In genomic region chr7:16239554-16239997, GRCm38 (mm10) we compare ENCODE assay signal across 10 mouse cellular contexts. TPM values are rescaled to one million over a fixed set of nuclear protein-coding genes. Genes with fewer than 3 reads are reported as not detected.
DNase-seq lines count a peak whose midpoint lies in the region; ATAC-seq lines count a peak whose summit lies in the region.
"Had no signal": no experiment of that assay in that cellular context is flagged by ENCODE, and none has a peak within 500 bp of the region (broad histone marks: within the 10 kb centered on the region; RNA-seq: fewer than 3 reads in every experiment).

No protein-coding gene starts in this region.

- no peak overlapping the region for H3K4me2 ChIP-seq in embryonic facial prominence, embryonic 11.5 days (ENCODE audit: low read depth, low read length)
- no peak overlapping the region for H3K4me2 ChIP-seq in forebrain, embryonic 11.5 days (ENCODE audit: low read depth, low read length, severe bottlenecking)
- H3K4me2 ChIP-seq: embryonic facial prominence, embryonic 13.5 days; limb, embryonic 12.5 days had no signal

- no peaks in the 10 kb centered on the region for H3K27me3 ChIP-seq in embryonic facial prominence, embryonic 11.5 days (ENCODE audit: control insufficient read depth, insufficient read depth, low read length)
- H3K27me3 ChIP-seq in embryonic facial prominence, embryonic 10.5 days (replicated peaks; ENCODE audit: low read depth, poor library complexity, severe bottlenecking): no peaks in the 10 kb centered on the region
- H3K27me3 ChIP-seq in forebrain, embryonic 11.5 days (ENCODE audit: control insufficient read depth, insufficient read depth, low read length): no peaks in the 10 kb centered on the region
- H3K27me3 ChIP-seq: embryonic facial prominence, embryonic 13.5 days; limb, embryonic 12.5 days had no signal

- ATAC-seq in embryonic facial prominence, embryonic 11.5 days (replicated peaks; ENCODE audit: insufficient number of reproducible peaks, low FRiP score, low TSS enrichment, low read depth): no peak
- ATAC-seq in neutrophil, adult 5-6 weeks (ENCODE audit: extremely low read depth, insufficient number of reproducible peaks, low FRiP score, poor library complexity, severe bottlenecking): peak; percentile 62
- no peak for ATAC-seq in forebrain, embryonic 11.5 days (replicated peaks; ENCODE audit: low FRiP score)

- no peaks in the 10 kb centered on the region for H3K9me3 ChIP-seq in embryonic facial prominence, embryonic 11.5 days (replicated peaks; ENCODE audit: control insufficient read depth, low read length)
- no peaks in the 10 kb centered on the region for H3K9me3 ChIP-seq in embryonic facial prominence, embryonic 10.5 days
- H3K9me3 ChIP-seq in forebrain, embryonic 11.5 days (ENCODE audit: control insufficient read depth, low read length): no peaks in the 10 kb centered on the region
- H3K9me3 ChIP-seq: embryonic facial prominence, embryonic 13.5 days; limb, embryonic 12.5 days had no signal

- no peak overlapping the region for H3K27ac ChIP-seq in embryonic facial prominence, embryonic 11.5 days (replicated peaks; ENCODE audit: low read depth, low read length)
- H3K27ac ChIP-seq in embryonic facial prominence, embryonic 10.5 days (replicated peaks): no peak overlapping the region
- H3K27ac ChIP-seq in forebrain, embryonic 11.5 days (ENCODE audit: low read depth, low read length): no peak overlapping the region
- H3K27ac ChIP-seq: embryonic facial prominence, embryonic 13.5 days; limb, embryonic 12.5 days had no signal

- H3K9ac ChIP-seq in embryonic facial prominence, embryonic 11.5 days (replicated peaks; ENCODE audit: low read length): no peak overlapping the region
- H3K9ac ChIP-seq in forebrain, embryonic 11.5 days (ENCODE audit: low read length): no peak overlapping the region
- H3K9ac ChIP-seq: embryonic facial prominence, embryonic 13.5 days; limb, embryonic 12.5 days had no signal

- no peaks in the 10 kb centered on the region for H3K36me3 ChIP-seq in embryonic facial prominence, embryonic 11.5 days (replicated peaks; ENCODE audit: control insufficient read depth, insufficient read depth, low read depth, low read length)
- H3K36me3 ChIP-seq in embryonic facial prominence, embryonic 10.5 days (replicated peaks): no peaks in the 10 kb centered on the region
- H3K36me3 ChIP-seq in forebrain, embryonic 11.5 days (ENCODE audit: control insufficient read depth, insufficient read depth, low read length): no peaks in the 10 kb centered on the region
- H3K36me3 ChIP-seq: embryonic facial prominence, embryonic 13.5 days; limb, embryonic 12.5 days had no signal

- intact Hi-C loops in heart, postnatal 36 days (cut with DNase I): no loop called here
- intact Hi-C loops in left cerebral cortex, postnatal 36 days (cut with DNase I): no loop called here

- H3K4me3 ChIP-seq in embryonic facial prominence, embryonic 11.5 days (ENCODE audit: low read depth, low read length): no peak overlapping the region
- no peak overlapping the region for H3K4me3 ChIP-seq in embryonic facial prominence, embryonic 10.5 days
- H3K4me3 ChIP-seq in forebrain, embryonic 11.5 days (ENCODE audit: low read depth, low read length): no peak overlapping the region
- H3K4me3 ChIP-seq: embryonic facial prominence, embryonic 13.5 days; limb, embryonic 12.5 days had no signal

- no peaks in the 10 kb centered on the region for H3K4me1 ChIP-seq in embryonic facial prominence, embryonic 11.5 days (ENCODE audit: control insufficient read depth, insufficient read depth, low read length)
- 0 out of 2 replicates have a peak, but pooled peaks cover 3% of the 10 kb centered on the region for H3K4me1 ChIP-seq in embryonic facial prominence, embryonic 10.5 days
- H3K4me1 ChIP-seq in forebrain, embryonic 11.5 days (replicated peaks; ENCODE audit: control insufficient read depth, insufficient read depth, low read length): no peaks in the 10 kb centered on the region
- H3K4me1 ChIP-seq: limb, embryonic 12.5 days had no signal

- peak; percentile 12 for DNase-seq in embryonic facial prominence, embryonic 11.5 days (ENCODE audit: low spot score)
- DNase-seq in embryonic facial prominence, embryonic 10.5 days (ENCODE audit: low spot score): no peak
- DNase-seq in cerebellum, postnatal 36 days: peak; percentile 58 to 62
- peak; percentile 32 to 54 for DNase-seq in heart, postnatal 36 days
- DNase-seq in testis, postnatal 10 days (ENCODE audit: low spot score): no peak
- no peak for DNase-seq in left cerebral cortex, postnatal 36 days (ENCODE audit: low spot score in 2 of 2)
- DNase-seq in forebrain, embryonic 11.5 days (ENCODE audit: low spot score): no peak

- 52% methylated on average over 9 of the region's 9 CpGs for WGBS in embryonic facial prominence, embryonic 11.5 days
- 64% methylated on average over 9 of the region's 9 CpGs for WGBS in embryonic facial prominence, embryonic 10.5 days
- 83% methylated on average over 9 of the region's 9 CpGs for WGBS in forebrain, embryonic 11.5 days

RNA-seq across cellular contexts. Expression of gene C5ar2, which starts 4.4 kb away (rescaled TPM):
- 0.14 TPM in 1 of 2 replicates, not detected in the other for polyA plus RNA-seq in embryonic facial prominence, embryonic 11.5 days (2014; fragmentation: Nextera tagmentation; extraction: Ambion mirVana)
- polyA plus RNA-seq in embryonic facial prominence, embryonic 10.5 days (2016; fragmentation: Nextera tagmentation; extraction: Ambion mirVana): 0.05 and 0.09 TPM in 2 replicates
- total RNA-seq in heart, postnatal 36 days (2021): 1 to 10 TPM; 1.2 to 1.7 TPM
- 74.4 and 76.5 TPM in 2 replicates for total RNA-seq in neutrophil, adult 5-6 weeks (2017)
- total RNA-seq in left cerebral cortex, postnatal 36 days (2021): under 1 TPM; 0.61 to 0.74 TPM
- 0.12 and 0.25 TPM in 2 replicates for polyA plus RNA-seq in forebrain, embryonic 11.5 days (2014; fragmentation: Nextera tagmentation; extraction: Ambion mirVana)
- polyA plus RNA-seq: limb, embryonic 12.5 days had no signal

RNA-seq across cellular contexts. Expression of gene Dhx34, which starts 17.7 kb away (rescaled TPM):
- polyA plus RNA-seq in embryonic facial prominence, embryonic 11.5 days (2014; fragmentation: Nextera tagmentation; extraction: Ambion mirVana): 6.6 and 9.9 TPM in 2 replicates
- 19.0 and 20.1 TPM in 2 replicates for polyA plus RNA-seq in embryonic facial prominence, embryonic 10.5 days (2016; fragmentation: Nextera tagmentation; extraction: Ambion mirVana)
- 1 to 10 TPM; 7.9 to 8.7 TPM for total RNA-seq in heart, postnatal 36 days (2021)
- 12.5 and 12.9 TPM in 2 replicates for total RNA-seq in neutrophil, adult 5-6 weeks (2017)
- total RNA-seq in left cerebral cortex, postnatal 36 days (2021): 10 to 100 TPM; 11.2 to 13.1 TPM
- 14.3 and 16.4 TPM in 2 replicates for polyA plus RNA-seq in forebrain, embryonic 11.5 days (2014; fragmentation: Nextera tagmentation; extraction: Ambion mirVana)

RNA-seq across cellular contexts. Expression of gene C5ar1, which starts 19.8 kb away (rescaled TPM):
- polyA plus RNA-seq in embryonic facial prominence, embryonic 11.5 days (2014; fragmentation: Nextera tagmentation; extraction: Ambion mirVana): 0.71 and 1.00 TPM in 2 replicates
- 0.54 and 0.64 TPM in 2 replicates for polyA plus RNA-seq in embryonic facial prominence, embryonic 10.5 days (2016; fragmentation: Nextera tagmentation; extraction: Ambion mirVana)
- 1 to 10 TPM; 6.4 to 7.8 TPM for total RNA-seq in heart, postnatal 36 days (2021)
- 119 and 133 TPM in 2 replicates for total RNA-seq in neutrophil, adult 5-6 weeks (2017)
- total RNA-seq in left cerebral cortex, postnatal 36 days (2021): 1 to 10 TPM in 1 of 2 experiments, under 1 TPM in 1; 0.54 to 2.5 TPM
- polyA plus RNA-seq in forebrain, embryonic 11.5 days (2014; fragmentation: Nextera tagmentation; extraction: Ambion mirVana): 0.76 and 1.1 TPM in 2 replicates

RNA-seq across cellular contexts. Expression of gene Inafm1, which starts 33.8 kb away (rescaled TPM):
- 9.3 TPM in 2 replicates for polyA plus RNA-seq in embryonic facial prominence, embryonic 11.5 days (2014; fragmentation: Nextera tagmentation; extraction: Ambion mirVana)
- polyA plus RNA-seq in embryonic facial prominence, embryonic 10.5 days (2016; fragmentation: Nextera tagmentation; extraction: Ambion mirVana): 5.9 and 9.1 TPM in 2 replicates
- total RNA-seq in heart, postnatal 36 days (2021): 10 to 100 TPM; 17.0 to 17.8 TPM
- 10.1 and 13.2 TPM in 2 replicates for total RNA-seq in neutrophil, adult 5-6 weeks (2017)
- total RNA-seq in left cerebral cortex, postnatal 36 days (2021): 10 to 100 TPM; 32.1 to 33.5 TPM
- polyA plus RNA-seq in forebrain, embryonic 11.5 days (2014; fragmentation: Nextera tagmentation; extraction: Ambion mirVana): 10.9 and 11.6 TPM in 2 replicates

RNA-seq across cellular contexts. Expression of gene Ccdc9, which starts 47.0 kb away (rescaled TPM):
- 16.2 and 16.7 TPM in 2 replicates for polyA plus RNA-seq in embryonic facial prominence, embryonic 11.5 days (2014; fragmentation: Nextera tagmentation; extraction: Ambion mirVana)
- 27.1 and 27.5 TPM in 2 replicates for polyA plus RNA-seq in embryonic facial prominence, embryonic 10.5 days (2016; fragmentation: Nextera tagmentation; extraction: Ambion mirVana)
- 10 to 100 TPM; 34.6 to 36.9 TPM for total RNA-seq in heart, postnatal 36 days (2021)
- total RNA-seq in neutrophil, adult 5-6 weeks (2017): 143 and 164 TPM in 2 replicates
- 10 to 100 TPM; 75.4 to 87.2 TPM for total RNA-seq in left cerebral cortex, postnatal 36 days (2021)
- 22.3 and 32.2 TPM in 2 replicates for polyA plus RNA-seq in forebrain, embryonic 11.5 days (2014; fragmentation: Nextera tagmentation; extraction: Ambion mirVana)

Comparison
In these comparisons a context has a peak if more than half of its experiments do, and no peak if none do; other contexts are left out.
1. DNase-seq: peak in embryonic facial prominence, embryonic 11.5 days (single experiment), cerebellum, postnatal 36 days (2 of 2) and heart, postnatal 36 days (2 of 2); none in embryonic facial prominence, embryonic 10.5 days (single experiment), testis, postnatal 10 days (single experiment), left cerebral cortex, postnatal 36 days (0 of 2) and forebrain, embryonic 11.5 days (single experiment).
2. RNA of gene C5ar2, which starts 4.4 kb away (total RNA-seq): 74.4 to 76.5 TPM in neutrophil, adult 5-6 weeks; 1.2 to 1.7 TPM in heart, postnatal 36 days and 0.61 to 0.74 TPM in left cerebral cortex, postnatal 36 days; every median in the first group is over 10 times any median in the second.
3. RNA of gene C5ar1, which starts 19.8 kb away (total RNA-seq): 119 to 133 TPM in neutrophil, adult 5-6 weeks; 6.4 to 7.8 TPM in heart, postnatal 36 days and 0.54 to 2.5 TPM in left cerebral cortex, postnatal 36 days; every median in the first group is over 10 times any median in the second.